Mouse (Mus musculus): ENCODE data around the gene Dst. TPM values are rescaled to one million over a fixed set of nuclear protein-coding genes. Genes with fewer than 3 reads are reported as not detected.
"Not testable (repeated sequence)": the region's sequence is repeated elsewhere in the genome, so short reads cannot be mapped to it uniquely, and the experiment has no call there.

Gene Dst
- polyA plus RNA-seq, 1 experiment from 2014 or later: 44.5 TPM

DNA sequence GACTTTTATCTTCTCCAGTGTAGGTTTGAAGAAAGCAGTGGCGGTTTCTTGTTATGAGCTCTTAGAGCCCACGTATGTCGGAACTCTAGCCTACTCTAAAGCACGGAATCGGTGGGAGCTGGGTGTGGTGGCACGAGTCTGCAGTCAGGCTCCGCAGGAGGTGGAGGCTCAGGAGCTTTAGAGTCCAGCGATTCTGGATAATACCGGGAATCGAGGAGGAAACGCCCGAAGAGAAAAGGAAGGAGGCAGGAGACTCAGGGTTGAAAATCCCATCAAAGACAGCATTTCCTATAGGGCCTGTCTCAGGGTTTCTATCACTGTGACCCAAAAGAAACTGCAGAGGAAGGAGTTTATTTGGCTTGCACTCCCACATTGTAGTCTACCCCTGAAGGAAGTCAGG is 151.2 kb downstream of the Dst start:
- Histone ChIP-seq H3K9me3 (replicated peaks) (no peaks in the 10 kb centered on the region), H3K27me3 (no peaks in the 10 kb centered on the region), H3K36me3 (no peaks in the 10 kb centered on the region), H3K9ac (no peak overlapping the region), H3K4me3 (no peak overlapping the region), H3K4me1 (peaks cover 34% of the 10 kb centered on the region), H3K4me2 (replicated peaks) (no peak overlapping the region), H3K27ac (peak overlapping the region; percentile 30; the same call in 1 of the 2 replicates)
- ATAC-seq (ENCODE audit: low FRiP score): no peak
- 81% methylated on average over 12 of the region's 12 CpGs for WGBS

DNA sequence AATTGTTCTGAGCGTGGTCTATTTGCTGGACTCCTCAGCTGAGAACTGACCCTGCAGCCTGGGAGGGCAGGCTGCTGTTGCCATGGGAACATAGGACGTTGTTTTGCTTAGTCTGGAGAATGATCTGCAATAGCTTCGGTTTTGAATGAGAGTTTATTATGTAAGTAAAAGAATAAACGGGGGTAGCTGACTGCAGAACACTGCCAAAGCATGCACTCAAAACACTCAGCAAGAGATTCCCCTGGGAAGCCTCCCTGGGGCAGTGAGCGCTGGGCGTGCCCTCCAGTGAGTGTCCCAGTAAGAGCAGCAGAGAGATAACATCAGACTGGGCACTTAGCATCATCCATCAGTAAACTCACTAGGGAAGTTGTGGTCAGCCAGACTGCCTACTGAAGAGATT is 152.4 kb downstream of the Dst start:
- ATAC-seq (ENCODE audit: low FRiP score): peak; percentile 56
- 6% methylated on average over 6 of the region's 6 CpGs for WGBS
- Histone ChIP-seq H3K4me3 (no peak overlapping the region), H3K9me3 (replicated peaks) (no peaks in the 10 kb centered on the region), H3K9ac (no peak overlapping the region), H3K27me3 (no peaks in the 10 kb centered on the region), H3K4me1 (peaks cover 34% of the 10 kb centered on the region), H3K4me2 (replicated peaks) (peak overlapping the region; percentile 19), H3K27ac (0 out of 2 replicates have a peak overlapping the region, but pooled peaks have one; percentile 24), H3K36me3 (no peaks in the 10 kb centered on the region)

DNA sequence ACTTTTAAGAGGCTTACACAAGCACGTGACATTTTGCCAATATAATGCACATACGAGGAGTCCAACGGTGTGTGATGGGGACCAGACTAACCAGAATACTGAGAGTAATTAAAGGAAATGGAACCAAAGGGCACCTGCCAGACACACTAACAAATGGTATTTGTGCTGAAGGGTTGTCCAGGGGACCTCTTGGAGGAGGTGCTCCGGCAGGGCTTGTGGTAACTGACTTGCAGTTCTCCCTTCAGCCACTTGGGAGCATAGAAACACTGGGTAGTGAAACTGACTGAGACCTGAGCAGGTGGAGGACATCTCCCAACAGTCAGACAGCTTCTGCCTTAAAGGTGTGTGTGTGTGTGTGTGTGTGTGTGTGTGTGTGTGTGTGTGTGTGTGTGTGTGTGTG is 153.1 kb downstream of the Dst start:
- no peak overlapping the region for H3K9ac ChIP-seq
- peaks cover 34% of the 10 kb centered on the region for H3K4me1 ChIP-seq
- H3K36me3 ChIP-seq: no peaks in the 10 kb centered on the region
- no peaks in the 10 kb centered on the region for H3K9me3 ChIP-seq (replicated peaks)
- ATAC-seq (ENCODE audit: low FRiP score): peak; percentile 58
- no peaks in the 10 kb centered on the region for H3K27me3 ChIP-seq
- 23% methylated on average over 4 of the region's 4 CpGs for WGBS
- no peak overlapping the region for H3K4me3 ChIP-seq
- 0 out of 2 replicates have a peak overlapping the region, but pooled peaks have one; percentile 24 for H3K27ac ChIP-seq
- H3K4me2 ChIP-seq (replicated peaks): peak overlapping the region; percentile 19

DNA sequence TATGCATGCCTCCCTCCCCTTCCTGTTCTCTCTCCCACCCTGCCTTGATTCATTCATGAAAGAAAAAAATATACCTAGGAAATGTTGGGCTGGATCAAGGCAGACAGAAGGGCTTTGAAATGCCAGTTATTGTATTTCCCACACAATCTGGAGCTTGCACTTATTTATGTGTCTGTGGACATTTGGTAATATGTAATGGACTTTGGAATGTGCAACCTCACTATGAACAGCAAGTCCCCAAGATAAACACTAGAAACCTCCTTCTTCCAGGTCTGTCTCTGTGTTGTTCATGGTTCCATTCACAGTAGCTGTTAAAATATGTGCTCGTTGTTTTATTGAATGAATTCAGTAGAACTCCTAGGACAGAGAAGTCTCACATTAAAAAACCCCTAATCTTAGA is 153.8 kb downstream of the Dst start:
- no peak overlapping the region for H3K4me2 ChIP-seq (replicated peaks)
- H3K4me3 ChIP-seq: no peak overlapping the region
- no peak for ATAC-seq (ENCODE audit: low FRiP score)
- H3K27me3 ChIP-seq: no peaks in the 10 kb centered on the region
- H3K36me3 ChIP-seq: no peaks in the 10 kb centered on the region
- peaks cover 34% of the 10 kb centered on the region for H3K4me1 ChIP-seq
- no peaks in the 10 kb centered on the region for H3K9me3 ChIP-seq (replicated peaks)
- WGBS: 80% methylated on average over 1 of the region's 1 CpGs
- no peak overlapping the region for H3K9ac ChIP-seq
- no peak overlapping the region for H3K27ac ChIP-seq

DNA sequence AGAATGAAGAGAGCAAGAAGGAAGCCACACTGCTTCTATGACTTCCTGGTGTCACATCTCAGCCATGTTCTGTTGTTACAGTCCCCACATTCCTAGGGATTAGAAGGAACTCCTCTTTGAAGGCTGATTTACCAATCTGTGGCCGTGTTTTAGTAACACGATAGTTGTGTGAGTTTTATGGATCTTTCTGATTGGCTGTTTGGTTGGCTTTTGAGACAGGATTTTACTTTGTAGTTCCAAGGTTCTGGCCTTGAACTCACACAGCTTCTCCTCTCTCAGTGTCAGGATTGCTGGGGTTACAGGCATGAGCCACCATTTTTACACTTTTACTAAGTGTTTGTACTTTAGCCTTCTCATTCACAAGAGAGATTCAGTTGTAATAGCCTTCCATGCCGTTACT is 155.9 kb downstream of the Dst start:
- H3K4me1 ChIP-seq: peaks cover 34% of the 10 kb centered on the region
- 88% methylated on average over 3 of the region's 3 CpGs for WGBS
- no peak overlapping the region for H3K4me3 ChIP-seq
- no peaks in the 10 kb centered on the region for H3K36me3 ChIP-seq
- H3K9ac ChIP-seq: no peak overlapping the region
- H3K4me2 ChIP-seq (replicated peaks): no peak overlapping the region
- no peaks in the 10 kb centered on the region for H3K27me3 ChIP-seq
- no peak for ATAC-seq (ENCODE audit: low FRiP score)
- H3K27ac ChIP-seq: no peak overlapping the region
- no peaks in the 10 kb centered on the region for H3K9me3 ChIP-seq (replicated peaks)

DNA sequence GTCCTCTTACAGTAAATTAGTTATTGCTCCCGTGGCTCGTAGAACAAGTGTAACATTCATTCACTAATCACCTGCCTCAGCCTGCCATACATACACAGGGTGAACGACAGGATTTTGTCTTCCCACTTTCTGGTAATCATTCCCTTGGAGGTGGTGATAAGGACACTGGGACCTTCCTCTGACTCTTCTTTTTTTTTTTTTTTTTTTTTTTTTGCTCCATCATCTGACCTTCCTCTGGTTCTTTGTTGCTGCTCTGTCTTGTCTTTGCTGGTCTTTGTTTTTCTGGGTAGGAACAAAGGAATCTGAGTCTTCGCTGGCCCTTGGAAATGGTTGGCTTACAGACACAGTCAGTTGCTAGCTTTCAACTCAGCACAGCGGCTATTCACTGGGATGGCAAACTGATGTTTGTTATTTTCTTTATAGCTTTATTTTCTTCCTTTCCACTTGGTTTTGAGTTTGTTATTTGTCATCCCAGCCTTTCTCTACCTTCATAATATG is 157.6 kb downstream of the Dst start:
- H3K36me3 ChIP-seq: no peaks in the 10 kb centered on the region
- no peak for ATAC-seq (ENCODE audit: low FRiP score)
- WGBS: 74% methylated on average over 5 of the region's 5 CpGs

DNA sequence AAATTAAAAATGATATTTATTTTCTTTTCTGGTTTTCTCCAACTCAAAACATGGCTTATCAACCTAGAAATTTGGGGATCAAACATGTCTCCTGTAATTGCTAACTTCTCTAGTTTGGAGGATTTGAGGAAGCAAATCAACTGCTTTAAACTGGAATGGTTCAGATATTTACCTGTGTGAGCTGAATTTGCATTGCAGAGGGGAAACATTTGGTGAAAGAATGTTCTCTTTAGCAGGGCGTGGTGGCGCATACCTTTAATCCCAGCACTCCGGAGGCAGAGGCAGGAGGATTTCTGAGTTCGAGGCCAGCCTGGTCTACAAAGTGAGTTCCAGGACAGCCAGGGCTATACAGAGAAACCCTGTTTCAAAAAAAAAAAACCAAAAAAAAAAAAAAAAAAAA is 158.4 kb downstream of the Dst start:
- H3K27ac ChIP-seq; H3K27me3 ChIP-seq; H3K9ac ChIP-seq; H3K4me2 ChIP-seq (replicated peaks); ATAC-seq (ENCODE audit: low FRiP score); H3K9me3 ChIP-seq (replicated peaks); H3K36me3 ChIP-seq; H3K4me3 ChIP-seq: not testable (repeated sequence)
- peaks cover 18% of the 10 kb centered on the region for H3K4me1 ChIP-seq
- 96% methylated on average over 4 of the region's 4 CpGs for WGBS

More for the DNA sequence above, 157.6 kb downstream of the Dst start:
- Histone ChIP-seq H3K27ac (no peak overlapping the region), H3K4me3 (no peak overlapping the region), H3K4me2 (replicated peaks) (no peak overlapping the region), H3K9me3 (replicated peaks) (no peaks in the 10 kb centered on the region), H3K9ac (no peak overlapping the region), H3K27me3 (no peaks in the 10 kb centered on the region), H3K4me1 (peaks cover 25% of the 10 kb centered on the region)

DNA sequence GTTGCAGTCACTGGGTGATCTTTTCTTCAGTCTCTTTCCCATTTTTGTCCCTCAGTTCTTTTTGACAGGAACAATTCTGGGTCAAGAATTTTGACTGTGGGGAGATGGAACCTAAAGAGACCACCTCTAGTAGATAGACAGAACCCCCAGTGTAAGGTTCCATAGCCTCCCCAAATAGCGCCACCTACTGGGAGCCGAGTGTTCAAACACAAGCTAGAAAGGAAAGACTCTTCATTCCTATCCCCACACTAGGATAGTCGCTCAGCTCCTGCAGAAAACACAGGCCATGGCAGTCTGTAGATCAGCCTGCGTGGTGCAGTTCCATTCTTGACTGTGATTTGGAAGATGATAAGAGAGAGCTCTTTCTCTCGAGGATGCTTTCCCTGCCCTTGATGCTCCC is 160.3 kb downstream of the Dst start:
- 58% methylated on average over 5 of the region's 5 CpGs for WGBS

DNA sequence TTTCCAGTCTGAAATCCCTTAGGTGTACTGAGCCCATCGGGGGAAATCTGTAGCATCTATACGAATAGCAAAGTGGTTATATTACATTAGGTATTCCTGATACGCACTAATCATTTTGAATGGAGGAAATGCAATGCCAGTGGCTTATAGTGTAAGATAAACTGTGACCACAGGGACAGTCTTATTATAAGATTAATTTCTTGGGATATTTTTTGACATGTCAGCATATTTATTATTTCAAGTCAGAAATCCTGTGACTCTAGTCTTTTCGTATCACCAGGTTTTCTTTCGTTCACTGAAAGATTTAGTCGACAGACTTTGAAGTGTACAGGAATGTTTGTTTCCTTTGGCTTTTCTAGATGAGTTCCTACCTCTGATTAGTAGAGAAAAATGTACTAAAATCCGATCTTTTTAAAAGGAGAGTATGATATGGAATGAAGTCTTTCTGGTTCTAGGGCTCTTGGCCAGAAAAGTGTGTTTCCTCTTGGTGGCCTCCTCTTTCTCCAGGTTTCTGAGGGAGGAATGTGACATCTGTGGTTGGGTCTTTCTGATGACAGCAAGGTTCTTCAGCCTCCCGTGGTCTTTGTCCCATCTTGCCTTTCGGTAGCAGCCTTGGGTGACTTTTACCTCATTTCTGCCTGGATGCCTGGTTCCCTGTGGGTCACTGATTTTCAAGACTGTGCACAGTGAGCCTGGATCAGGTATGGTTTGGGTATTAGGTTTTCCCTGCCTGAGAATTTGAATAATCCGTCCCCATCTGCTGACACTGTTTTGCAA is 161.7 kb downstream of the Dst start:
- no peaks in the 10 kb centered on the region for H3K27me3 ChIP-seq
- 85% methylated on average over 10 of the region's 10 CpGs for WGBS
- no peak overlapping the region for H3K4me2 ChIP-seq (replicated peaks)
- no peak for ATAC-seq (ENCODE audit: low FRiP score)
- no peak overlapping the region for H3K4me3 ChIP-seq
- H3K9ac ChIP-seq: no peak overlapping the region
- H3K27ac ChIP-seq: no peak overlapping the region
- H3K36me3 ChIP-seq: no peaks in the 10 kb centered on the region
- peaks cover 15% of the 10 kb centered on the region for H3K4me1 ChIP-seq
- H3K9me3 ChIP-seq (replicated peaks): no peaks in the 10 kb centered on the region

More for the DNA sequence above, 160.3 kb downstream of the Dst start:
- ATAC-seq (ENCODE audit: low FRiP score): no peak
- Histone ChIP-seq H3K27me3 (no peaks in the 10 kb centered on the region), H3K4me3 (no peak overlapping the region), H3K36me3 (no peaks in the 10 kb centered on the region), H3K9ac (no peak overlapping the region), H3K4me2 (replicated peaks) (no peak overlapping the region), H3K27ac (no peak overlapping the region), H3K4me1 (0 out of 2 replicates have a peak, but pooled peaks cover 3% of the 10 kb centered on the region), H3K9me3 (replicated peaks) (no peaks in the 10 kb centered on the region)

DNA sequence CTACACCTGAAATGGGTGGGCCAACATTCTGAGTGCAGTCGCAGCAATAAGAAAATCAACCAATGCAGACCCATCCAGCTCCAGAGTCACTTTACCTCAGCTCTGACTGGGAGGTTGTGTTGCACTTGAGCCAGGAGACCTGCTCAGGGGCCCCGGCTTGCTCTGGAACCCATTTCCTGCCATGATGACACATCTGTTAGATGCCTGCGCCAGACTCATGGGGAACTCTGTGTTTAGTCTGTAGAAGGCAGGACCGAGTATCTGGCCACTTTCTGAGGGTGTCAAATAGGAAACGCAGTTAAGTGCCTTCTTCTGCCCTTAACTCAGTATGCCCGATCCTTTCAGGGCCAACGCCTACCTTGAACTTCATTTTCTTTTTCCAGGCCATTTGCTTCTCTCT is 162.4 kb downstream of the Dst start:
- Histone ChIP-seq H3K27me3 (no peaks in the 10 kb centered on the region), H3K4me1 (peaks cover 19% of the 10 kb centered on the region), H3K9me3 (replicated peaks) (no peaks in the 10 kb centered on the region), H3K36me3 (no peaks in the 10 kb centered on the region), H3K4me2 (replicated peaks) (no peak overlapping the region), H3K9ac (no peak overlapping the region), H3K27ac (no peak overlapping the region), H3K4me3 (no peak overlapping the region)
- no peak for ATAC-seq (ENCODE audit: low FRiP score)
- WGBS: 85% methylated on average over 7 of the region's 7 CpGs

DNA sequence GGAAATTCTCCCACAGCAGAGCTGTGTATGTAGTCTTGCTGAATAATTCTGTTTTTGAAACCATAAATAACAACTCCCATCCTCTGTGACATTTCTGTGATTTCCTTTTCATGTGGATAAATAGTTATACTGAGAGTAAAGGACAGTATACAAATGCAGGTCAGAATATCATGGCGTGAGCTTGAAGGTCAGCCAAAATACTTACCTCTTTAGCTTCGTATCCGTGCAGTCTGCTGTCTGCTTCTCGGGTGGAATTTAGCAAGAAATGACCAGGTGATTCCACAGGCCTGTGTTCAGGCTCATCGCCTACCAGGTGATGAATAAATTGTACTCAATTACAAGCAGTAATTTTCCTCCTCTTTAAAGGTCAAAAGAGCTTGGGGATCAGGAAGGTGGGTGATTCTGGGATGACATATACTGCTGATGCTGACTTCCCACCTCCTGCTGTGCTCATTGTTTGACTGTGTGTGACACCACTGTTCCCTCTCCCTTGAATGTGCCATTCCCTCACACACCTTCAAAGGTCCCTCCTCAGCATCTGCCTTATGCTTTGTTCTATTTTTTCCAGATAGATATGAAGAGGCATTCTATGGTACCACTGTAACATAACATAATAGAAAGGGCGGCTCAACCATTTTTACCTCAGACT is 163.1 kb downstream of the Dst start:
- Histone ChIP-seq H3K9ac (no peak overlapping the region), H3K4me2 (replicated peaks) (no peak overlapping the region), H3K9me3 (replicated peaks) (no peaks in the 10 kb centered on the region), H3K27ac (no peak overlapping the region), H3K4me1 (peaks cover 19% of the 10 kb centered on the region), H3K36me3 (no peaks in the 10 kb centered on the region), H3K27me3 (no peaks in the 10 kb centered on the region), H3K4me3 (no peak overlapping the region)
- 82% methylated on average over 6 of the region's 6 CpGs for WGBS
- ATAC-seq (ENCODE audit: low FRiP score): no peak

DNA sequence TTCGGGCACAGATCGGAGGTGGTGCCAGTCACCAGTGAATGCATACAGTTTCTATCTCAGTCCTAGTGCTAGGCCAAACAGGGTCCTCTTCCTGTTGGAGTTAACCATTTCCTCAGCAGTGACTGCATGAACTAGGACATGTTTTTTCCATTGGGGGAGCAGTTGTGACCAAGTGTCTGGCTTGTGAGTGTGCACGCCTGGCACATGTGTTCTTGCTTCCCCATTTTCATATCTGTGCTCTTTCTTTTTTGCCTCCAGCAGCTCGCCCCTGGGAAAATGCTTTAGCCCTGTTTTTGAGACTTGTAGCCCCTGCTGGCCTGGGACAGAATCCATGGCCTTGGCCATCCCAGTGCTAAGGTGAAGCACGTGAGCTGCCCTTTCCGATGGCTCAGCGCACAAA is 164.2 kb downstream of the Dst start:
- Histone ChIP-seq H3K9ac (no peak overlapping the region), H3K9me3 (replicated peaks) (no peaks in the 10 kb centered on the region), H3K4me1 (peaks cover 26% of the 10 kb centered on the region), H3K27ac (no peak overlapping the region), H3K4me2 (replicated peaks) (no peak overlapping the region), H3K36me3 (no peaks in the 10 kb centered on the region), H3K4me3 (no peak overlapping the region), H3K27me3 (no peaks in the 10 kb centered on the region)
- ATAC-seq (ENCODE audit: low FRiP score): no peak
- WGBS: 87% methylated on average over 7 of the region's 7 CpGs

Data from hindbrain, embryonic 12.5 days (tissue).